Mouse (Mus musculus) left cerebral cortex, adult 8-10 months (tissue): Measurements from ENCODE around the gene Dkc1. TPM values are rescaled to one million over a fixed set of nuclear protein-coding genes. Genes with fewer than 3 reads are reported as not detected.
"Not testable (repeated sequence)": the region's sequence is repeated elsewhere in the genome, so short reads cannot be mapped to it uniquely, and the experiment has no call there.

Source experiments
- DNase-seq, 2 experiments: peaks; one replicate each; pipeline ENCODE4 v3.0.0; 2022; ENCODE audit warnings: low spot score in 2 of 2
- total RNA-seq, 4 experiments: library from RNA; stranded (reverse); gene quantifications; 2 replicates each; pipeline ENCODE4 v1.2.4; 2022

Dkc1 gene
- total RNA-seq, 4 experiments from 2014 or later = 31.7 to 54.2 (median 38.0) TPM

GRCm38 (mm10) chrX:75138182-75138581, 42.5 kb downstream of the Dkc1 start:
- no peak for DNase-seq

DNA sequence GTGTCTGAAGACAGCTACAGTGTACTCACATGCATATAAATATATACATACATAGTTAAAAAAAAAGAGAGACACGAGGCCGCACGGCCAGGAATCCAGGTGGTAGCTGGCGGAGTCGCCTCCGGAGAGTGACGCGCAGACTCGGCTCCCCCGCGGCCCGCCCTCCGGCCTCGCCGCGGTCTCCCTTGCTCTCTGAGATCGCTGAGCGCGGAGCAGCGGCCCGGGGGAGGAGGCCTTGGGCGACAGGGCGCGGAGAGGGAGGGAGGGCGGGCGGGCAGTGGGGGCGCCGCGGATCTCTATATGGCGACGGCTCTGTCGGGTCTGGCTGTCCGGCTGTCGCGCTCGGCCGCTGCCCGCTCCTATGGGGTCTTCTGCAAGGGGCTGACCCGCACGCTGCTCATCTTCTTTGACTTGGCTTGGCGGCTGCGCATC, 47.5 kb downstream of the Dkc1 start:
- DNase-seq = not testable (repeated sequence)

- DNase-seq = no peak
These were observed 52.8 kb downstream of the Dkc1 start for GRCm38 (mm10) chrX:75148414-75148813.

DNA sequence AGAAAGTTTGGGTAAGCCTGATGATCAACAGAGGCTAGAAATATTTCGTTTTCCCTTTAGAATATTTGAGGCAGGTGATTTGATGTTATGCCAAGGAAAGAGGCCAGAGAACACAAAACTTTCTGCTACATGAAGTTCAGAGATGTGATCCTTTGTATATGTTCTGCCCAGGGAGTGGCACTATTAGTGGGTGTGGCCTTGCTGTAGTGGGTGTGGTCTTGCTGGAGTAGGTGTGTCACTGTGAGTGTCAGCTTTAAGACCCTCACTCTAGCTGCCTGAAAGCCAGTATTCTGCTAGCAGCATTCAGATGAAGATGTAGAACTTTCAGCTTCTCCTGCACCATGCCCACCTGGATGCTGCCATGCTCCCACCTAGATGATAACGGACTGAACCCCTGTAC, 54.6 kb downstream of the Dkc1 start:
- DNase-seq = no peak

DNA sequence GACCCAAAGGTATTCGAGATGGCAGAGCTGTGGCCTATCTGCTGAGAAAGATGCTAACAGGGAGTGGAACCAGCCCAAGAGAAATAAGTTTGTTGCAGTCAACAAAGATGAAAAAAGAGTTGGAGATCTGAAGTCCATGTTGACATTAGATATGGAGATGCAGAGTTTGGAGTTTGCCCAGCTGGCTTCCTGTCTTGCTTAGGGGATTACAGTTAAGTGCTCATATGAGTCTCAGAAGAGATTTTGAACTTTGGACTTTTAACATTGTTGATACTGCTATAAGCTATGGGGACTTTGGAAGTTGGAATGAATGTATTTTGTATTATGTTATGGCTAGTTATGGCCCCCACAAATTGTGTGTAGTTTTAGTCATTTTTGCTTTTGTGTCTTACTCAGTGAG, 56.6 kb downstream of the Dkc1 start:
- no peak for DNase-seq

DNA sequence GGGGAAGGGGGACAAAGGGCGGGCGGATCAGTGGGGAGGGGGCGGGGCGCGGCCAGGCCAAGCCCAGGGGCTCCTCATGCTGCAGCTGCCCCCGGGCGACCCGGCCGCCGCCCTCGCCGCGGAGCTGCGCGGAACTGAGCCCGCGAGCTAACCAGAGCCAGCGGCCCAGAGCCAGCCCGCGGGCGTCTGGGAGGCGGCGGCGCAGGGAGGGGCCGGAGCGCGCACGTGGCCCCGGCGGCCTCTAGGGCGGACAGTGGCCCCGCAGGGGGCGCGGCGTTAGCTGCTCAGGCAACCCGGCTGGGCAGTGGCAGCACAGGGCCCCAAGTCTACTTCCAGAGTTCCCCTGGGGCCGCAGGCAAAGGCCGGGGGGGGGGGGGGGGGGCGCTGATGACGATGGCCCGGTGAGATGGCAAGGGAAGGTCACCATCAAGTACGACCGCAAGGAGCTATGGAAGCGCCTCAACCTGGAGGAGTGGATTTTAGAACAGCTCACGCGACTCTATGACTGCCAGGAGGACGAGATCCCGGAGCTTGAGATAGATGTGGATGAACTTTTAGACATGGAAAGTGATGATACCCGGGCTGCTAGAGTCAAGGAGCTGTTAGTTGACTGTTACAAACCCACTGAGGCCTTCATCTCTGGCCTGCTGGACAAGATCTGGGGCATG, 60.1 kb downstream of the Dkc1 start:
- no peak for DNase-seq

Other genes starting within 250 kb of the Dkc1 start
- 1 to 10 TPM; 1.8 to 4.1 (median 2.6) TPM for gene Gab3, start 10.4 kb upstream of the Dkc1 start, total RNA-seq
- gene Mpp1, start 35.2 kb downstream of the Dkc1 start, total RNA-seq = 10 to 100 TPM; 37.3 to 40.7 (median 39.5) TPM
- gene Smim9, start 67.9 kb downstream of the Dkc1 start, total RNA-seq = not detected